Mouse (Mus musculus) thymus, postnatal 0 days (tissue): ENCODE data around the gene Sipa1l1. TPM values are rescaled to one million over a fixed set of nuclear protein-coding genes. Genes with fewer than 3 reads are reported as not detected.
A peak's percentile ranks its signal among the peaks of the same experiment; 100 is the strongest.

ENCODE experiments used
- DNase-seq: peaks from one replicate; pipeline ENCODE4 v3.0.0-alpha.2; 2015; ENCODE audit warnings: low spot score
- polyA plus RNA-seq: library from polyadenylated mRNA; unstranded; fragments of >200 nt; fragmentation: Nextera tagmentation; extraction: Ambion mirVana; gene quantifications from 2 replicates; pipeline ENCODE4 v1.2.1, GENCODE M21; 2015

Sipa1l1 gene
- polyA plus RNA-seq, 1 experiment from 2014 or later: 18.6 TPM

DNA sequence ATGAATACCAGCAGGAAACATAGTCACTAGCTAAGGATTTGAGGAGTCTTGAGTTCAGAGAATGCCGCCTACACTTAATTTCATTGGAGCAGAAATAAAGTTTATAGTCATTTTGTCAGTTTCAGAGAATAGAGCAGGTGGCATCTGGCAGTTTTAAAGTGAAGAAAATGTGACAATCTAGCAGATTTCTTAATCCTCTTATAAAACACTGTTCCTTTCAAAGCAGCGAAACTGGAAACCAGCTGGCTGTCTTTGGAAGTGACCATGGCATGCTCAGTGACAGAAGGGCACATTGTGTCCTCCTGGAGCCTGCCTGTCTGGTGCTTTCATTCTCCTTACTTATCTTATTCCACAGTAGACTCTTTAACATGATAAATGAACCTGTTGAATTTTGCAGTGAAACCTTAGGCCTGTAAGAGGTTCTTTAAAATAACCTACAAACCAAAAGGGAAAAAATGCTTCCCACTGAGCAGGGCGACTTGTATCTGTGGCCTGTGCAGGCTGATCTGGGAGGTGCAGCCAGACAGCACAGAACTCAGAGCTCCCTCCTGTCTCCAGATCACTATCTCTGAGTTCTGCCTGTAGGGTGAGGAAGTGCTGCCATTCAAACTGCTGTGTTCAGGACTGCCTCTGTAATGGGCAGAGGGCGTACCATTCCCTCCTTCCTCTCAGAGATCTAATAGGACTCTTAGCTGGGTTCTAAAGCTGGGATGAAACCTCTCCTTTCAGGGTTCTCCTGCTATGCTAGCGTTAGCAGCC is 200.5 kb downstream of the Sipa1l1 start:
- DNase-seq: no peak

- DNase-seq: no peak
Measured at GRCm38 (mm10) chr12:82371266-82371665, 202.1 kb downstream of the Sipa1l1 start.

GRCm38 (mm10) chr12:82374020-82374419 is 204.9 kb downstream of the Sipa1l1 start:
- no peak for DNase-seq

DNA sequence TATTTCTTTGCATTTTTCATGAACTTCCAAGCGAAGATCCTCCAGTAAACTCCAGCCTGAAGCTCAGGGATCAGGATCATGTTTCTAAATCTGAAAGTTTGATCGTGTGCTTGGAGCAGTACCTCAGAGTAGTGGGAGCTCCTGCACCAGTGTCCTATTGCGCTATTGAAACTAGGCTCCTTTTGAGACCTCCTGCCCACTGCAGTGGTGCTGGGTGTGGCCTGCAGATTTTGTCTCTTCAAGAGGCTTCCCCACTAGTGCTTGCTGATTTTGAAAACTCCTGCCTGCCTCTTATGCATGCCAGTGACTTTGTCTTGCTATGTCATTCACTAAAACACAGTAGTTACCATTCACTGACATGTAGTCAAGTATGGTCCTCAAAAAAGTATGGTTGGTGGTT is 213.8 kb downstream of the Sipa1l1 start:
- DNase-seq: no peak

DNA sequence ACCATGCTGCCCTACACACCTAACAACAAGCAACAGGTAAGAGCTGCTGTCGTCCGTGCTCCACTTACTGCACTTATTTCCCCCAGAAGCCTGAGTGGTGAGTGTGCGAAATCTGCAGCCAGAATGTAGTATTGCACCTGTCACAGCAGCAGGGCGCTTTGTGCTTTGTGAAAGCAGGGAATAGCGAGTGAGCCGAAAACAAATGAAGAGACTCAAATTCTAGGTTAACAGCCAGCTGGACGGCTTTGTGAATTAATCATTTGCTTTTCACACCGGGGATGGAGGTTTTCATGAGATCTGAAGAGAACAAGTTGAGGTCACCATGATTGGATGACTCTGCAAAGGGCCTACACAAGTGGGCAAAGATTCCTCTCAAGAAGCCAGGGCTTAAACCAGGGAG is 215.6 kb downstream of the Sipa1l1 start:
- no peak for DNase-seq

GRCm38 (mm10) chr12:82387042-82387441 is 217.9 kb downstream of the Sipa1l1 start:
- DNase-seq: no peak

DNA sequence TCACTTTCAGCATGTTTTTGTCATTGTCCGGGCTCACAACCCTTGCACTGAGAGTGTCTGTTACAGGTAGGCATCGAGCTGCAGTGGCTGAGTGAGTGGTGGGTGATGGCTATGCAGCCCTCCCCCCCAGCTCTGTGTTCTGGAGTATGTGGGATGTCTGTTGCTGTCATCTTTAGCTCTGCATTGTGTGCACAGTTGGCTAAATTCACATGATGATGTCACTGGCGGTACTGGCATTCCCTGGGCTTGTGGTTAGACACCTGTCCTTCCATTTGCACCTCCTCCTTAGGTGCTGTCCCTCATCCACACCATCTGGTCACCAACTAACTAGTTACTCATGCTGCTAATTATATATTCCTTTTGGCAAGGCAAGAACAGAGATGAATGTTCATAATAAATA is 218.5 kb downstream of the Sipa1l1 start:
- no peak for DNase-seq

DNA sequence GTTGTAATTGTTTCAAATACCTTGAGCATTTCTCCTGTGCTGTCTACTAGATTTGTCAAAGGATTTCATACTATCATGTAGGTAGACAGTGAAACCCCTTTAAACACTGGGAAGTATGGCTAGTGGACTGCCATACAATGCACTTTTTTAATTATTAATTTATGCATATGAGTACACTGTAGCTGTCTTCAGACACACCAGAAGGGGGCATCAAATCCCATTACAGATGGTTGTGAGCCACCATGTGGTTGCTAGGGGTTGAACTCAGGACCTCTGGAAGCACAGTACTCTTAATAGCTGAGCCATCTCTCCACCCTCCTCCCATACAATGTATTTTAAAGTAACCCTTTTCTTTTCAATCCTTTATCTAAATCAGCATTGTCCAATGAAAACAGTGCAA is 219.0 kb downstream of the Sipa1l1 start:
- no peak for DNase-seq

DNA sequence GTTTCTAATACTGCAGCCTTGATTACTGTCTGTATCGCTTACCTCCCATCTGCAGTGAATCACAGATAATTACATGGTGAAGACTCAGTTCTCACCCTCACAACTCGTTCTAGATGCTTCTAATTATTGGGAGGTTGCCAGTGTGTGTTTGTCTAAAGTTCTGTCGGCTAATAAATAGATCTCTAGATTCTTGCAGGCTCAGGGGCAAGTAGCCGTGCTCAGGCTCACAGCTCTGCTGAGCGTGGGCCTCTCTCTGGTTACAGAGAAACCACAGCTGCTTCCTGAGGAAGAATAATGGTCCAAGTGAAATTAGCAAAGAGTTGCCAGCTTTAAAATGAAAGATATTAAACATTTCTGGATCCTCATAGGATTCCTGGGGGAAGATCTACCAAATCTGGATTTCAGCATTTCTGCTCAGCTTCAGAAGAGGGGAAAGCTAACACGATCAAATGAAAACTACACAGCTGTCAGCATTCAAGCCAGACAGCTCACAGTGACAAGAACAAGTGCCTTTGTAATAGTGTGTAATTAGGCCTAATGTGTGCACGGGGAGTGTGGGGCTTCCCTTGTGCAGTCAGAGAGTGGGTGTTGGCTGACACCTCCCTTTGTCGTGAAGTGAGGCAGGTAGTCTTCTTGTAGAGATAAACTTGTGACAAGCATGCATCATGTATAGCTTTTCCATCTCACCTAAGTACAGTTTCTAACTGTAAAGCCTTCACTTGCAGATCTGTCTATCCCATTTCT is 225.2 kb downstream of the Sipa1l1 start:
- peak; percentile 29 for DNase-seq

DNA sequence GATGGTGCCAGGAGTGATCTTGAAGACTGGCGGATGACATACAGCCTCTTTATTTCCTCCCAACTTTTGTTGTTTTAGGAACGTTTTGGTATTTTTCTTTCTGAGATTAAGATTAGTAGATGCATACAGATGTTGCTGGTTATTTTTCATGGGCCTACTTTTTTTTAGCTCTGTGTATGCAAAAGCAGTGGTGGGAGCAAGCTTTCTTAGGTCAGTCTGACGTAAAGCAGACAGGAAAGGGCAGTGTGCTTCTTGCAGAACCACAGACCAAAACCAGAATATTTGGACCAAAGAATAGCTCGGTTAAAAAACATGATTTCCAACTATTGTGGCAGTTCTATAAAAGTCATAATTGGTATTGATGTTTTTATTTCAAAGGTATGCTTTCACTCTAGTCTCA is 226.1 kb downstream of the Sipa1l1 start:
- DNase-seq: no peak

DNA sequence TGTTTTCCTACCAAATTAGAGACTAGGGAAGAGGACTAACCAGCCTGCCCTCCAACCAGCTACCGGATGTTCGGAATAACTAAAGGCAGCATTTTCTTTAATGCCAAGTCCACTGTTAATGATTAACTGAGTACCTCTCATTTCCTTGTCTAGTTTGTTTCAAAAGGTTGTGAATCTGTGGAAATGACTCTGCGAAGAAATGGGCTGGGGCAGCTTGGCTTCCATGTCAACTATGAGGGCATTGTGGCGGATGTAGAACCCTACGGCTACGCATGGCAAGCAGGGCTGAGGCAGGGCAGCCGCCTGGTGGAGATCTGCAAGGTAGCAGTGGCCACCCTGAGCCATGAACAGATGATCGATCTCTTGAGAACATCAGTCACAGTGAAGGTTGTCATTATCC is 228.1 kb downstream of the Sipa1l1 start:
- DNase-seq: no peak

GRCm38 (mm10) chr12:82397751-82398150 is 228.6 kb downstream of the Sipa1l1 start:
- DNase-seq: no peak

DNA sequence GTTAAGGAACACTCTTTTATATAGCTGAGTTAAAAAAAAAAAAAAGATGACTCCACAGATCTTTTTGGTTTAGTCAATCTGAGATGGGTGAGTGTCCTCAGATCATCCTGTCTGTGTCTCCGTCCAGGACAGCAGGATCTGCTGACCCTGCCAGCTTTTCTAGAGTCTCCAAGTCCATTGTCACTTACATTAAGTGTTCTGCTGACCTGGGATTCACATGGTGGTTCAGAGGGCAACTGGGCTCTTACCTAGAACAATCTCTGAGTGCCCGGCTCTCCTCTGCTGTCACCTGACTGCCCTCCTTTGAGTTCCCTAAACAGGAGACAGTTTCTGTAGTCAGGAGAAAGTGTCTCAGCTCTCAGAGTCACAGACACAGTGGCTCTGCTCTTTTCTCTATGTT is 229.8 kb downstream of the Sipa1l1 start:
- no peak for DNase-seq

DNA sequence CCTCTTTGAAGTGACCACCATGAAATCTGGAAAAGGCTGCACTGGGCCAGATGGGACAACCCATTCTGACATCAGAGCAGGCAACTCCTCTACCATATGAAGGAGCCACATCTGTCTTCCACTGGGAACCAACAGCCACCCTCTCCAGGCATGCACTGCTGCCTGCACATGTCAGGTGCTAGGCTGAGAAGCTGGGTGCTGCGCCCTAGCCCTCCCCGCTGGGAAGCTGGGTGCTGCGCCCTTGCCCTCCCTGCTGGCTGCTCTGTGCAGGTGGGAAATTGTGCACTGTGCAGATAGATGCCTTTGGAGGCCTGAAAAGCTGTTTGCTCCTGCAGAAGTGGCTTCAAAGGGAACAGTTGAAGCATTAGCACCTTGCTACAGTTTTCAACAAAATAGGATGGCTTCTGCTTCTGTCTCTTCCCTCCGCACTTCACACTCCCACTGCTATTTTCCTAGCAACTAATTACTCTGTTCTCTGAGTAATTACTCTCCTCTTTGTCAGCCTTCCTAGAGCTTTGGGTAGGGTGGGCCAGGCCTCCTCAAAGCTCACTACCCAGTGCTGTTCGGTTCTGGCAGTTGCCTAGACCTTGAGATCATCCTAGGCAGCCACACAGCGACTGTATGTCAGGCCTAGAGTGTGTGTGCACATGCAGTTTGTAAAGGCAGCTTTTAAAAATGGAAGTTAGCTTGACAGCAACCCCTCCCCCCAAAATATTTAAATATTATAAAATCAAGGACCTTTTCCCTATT is 231.0 kb downstream of the Sipa1l1 start:
- peak; percentile 17 for DNase-seq

GRCm38 (mm10) chr12:82400783-82401182 is 231.7 kb downstream of the Sipa1l1 start:
- no peak for DNase-seq

DNA sequence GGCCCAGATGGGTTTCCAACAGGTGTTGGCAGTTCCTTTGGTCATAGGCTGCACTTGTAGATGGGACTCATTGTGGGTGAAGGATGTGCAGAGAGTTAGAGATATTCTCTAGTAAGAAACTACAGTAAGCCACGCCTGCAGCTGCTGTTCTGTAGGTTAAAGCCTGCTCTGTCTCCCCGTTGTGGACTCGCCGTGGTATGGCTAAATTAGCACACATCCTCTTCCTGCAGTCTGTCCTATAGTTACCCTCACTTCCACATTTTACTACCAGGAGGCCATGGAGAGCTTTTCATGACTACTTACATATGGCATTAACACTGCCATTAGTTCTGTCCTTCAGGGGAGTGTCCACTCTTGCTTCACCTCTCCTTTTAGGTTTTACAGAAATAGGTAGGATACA is 232.3 kb downstream of the Sipa1l1 start:
- DNase-seq: no peak

DNA sequence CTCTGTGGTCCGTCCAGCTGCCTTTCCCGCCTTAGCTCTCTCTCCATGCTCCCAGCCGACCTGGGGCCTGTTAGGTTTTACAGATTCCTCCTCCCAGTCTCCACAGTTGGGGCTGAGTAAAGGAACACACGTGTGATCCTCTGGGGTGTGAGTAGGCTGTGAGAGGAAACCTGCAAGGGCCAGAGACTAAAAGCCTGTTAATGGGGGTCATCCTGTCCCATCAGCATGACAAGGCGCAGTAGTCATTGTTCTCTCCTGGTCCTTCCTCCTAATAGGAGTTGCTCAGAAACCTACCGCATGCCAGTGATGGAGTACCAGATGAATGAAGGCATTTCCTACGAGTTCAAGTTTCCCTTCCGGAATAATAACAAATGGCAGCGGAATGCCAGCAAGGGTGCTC is 233.5 kb downstream of the Sipa1l1 start:
- no peak for DNase-seq

- DNase-seq: no peak
Measured at GRCm38 (mm10) chr12:82407531-82408255, 238.6 kb downstream of the Sipa1l1 start.

- DNase-seq: no peak
Measured at GRCm38 (mm10) chr12:82408486-82408885, 239.4 kb downstream of the Sipa1l1 start.

- no peak for DNase-seq
Measured at GRCm38 (mm10) chr12:82409686-82410472, 240.8 kb downstream of the Sipa1l1 start.
